Mouse (Mus musculus) right cerebral cortex, postnatal 14 days (tissue): ENCODE results near the gene Pde8a.
"Not testable (repeated sequence)": the region's sequence is repeated elsewhere in the genome, so short reads cannot be mapped to it uniquely, and the experiment has no call there.

ENCODE experiments used
- DNase-seq: peaks from one replicate; pipeline ENCODE4 v3.0.0; 2022

The Pde8a gene

DNA sequence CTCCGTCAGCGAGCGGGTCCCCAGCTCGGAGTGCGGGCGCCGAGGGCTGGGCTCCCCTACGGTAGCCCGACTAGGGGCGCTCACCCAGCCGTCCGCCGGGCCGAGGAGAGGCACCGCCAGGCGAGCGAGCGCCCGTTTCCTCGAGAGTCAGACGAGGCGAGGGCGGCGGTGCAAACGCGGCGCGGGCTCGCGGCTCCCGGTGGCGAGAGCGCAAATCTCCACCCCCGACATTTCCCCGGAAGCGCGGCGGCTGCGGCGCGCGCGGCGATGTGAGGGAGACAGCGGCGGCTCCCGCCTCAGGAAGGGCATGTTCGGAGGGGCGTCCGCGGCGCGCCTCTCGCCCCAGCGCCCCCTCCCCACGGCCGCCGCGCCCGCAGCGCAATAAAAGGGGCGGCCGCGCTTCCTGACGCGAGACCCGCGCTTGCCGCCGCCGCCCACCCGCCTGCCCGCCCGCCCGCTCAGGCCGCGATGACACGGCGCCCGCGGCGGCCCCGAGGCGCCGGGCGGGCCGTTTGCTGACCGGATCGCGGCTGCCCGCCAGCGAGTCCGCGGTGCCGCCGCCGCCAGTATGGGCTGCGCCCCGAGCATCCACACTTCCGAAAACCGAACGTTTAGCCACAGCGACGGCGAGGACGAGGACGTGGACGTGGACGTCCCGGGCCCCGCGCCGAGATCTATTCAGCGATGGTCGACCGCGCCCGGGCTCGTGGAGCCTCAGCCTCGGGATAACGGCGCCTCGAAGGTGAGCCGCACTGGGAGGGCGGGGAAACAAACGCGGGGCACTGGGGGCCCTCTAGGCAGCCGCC lies at the start of gene Pde8a:
Gene Pde8a, plus strand, starts transcription at position 250 of the 806 bp plus-strand sequence.
- DNase-seq: peak; percentile 20

DNA sequence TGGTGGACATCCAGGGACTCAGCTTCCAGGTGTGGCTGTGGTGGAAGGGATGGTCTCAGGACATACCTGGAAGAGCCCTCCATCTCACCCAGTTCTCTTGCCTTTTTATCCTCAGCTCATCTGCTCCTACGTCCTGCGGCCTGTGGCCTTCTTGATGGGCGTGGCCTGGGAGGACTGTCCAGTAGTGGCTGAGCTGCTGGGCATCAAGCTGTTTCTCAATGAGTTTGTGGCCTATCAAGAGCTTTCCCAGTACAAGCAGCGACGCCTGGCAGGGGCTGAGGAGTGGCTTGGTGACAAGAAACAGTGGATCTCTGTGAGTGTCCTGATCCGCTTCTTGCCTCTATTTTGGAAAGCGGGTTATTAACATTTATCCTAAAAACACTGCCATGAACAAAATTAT lies 49.0 kb upstream of the Pde8a start:
- DNase-seq: no peak

DNA sequence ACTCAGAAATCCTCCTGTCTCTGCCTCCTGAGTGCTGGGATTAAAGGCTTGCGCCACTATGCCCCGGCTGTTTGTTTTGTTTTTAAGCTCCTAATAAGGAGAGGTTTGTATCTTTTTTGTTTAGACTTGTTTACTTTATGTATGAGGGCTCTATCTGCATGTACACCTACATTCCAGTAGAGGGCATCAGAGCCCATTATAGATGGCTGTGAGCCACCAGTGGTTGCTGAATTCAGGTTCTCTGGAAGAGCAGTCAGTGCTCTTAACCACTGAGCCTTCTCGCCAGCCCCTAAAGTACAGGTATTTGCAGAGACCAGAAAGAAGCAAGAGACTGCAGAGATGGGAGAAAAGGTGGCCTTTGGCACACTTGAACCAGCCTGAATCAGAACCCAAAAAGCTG lies 46.3 kb upstream of the Pde8a start:
- no peak for DNase-seq

DNA sequence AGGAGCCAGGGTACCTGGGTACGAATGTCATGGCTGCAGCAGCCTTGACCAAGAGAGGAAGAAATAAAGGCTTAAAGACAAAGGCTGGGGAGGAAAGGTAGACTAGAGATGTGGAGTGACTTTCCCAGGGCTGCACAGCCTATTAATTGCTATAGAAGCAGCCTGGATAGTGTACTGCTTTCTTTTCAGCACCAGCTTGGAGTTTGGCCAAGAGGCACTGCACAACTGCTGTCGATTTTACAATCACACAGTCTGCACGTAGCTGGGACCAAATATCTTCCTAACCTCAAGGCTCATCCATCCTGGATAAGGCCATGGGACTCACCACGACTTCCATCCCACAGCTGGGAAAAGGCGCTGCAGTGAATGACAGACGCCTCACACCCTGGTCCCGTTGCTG lies 44.0 kb upstream of the Pde8a start:
- DNase-seq: no peak

DNA sequence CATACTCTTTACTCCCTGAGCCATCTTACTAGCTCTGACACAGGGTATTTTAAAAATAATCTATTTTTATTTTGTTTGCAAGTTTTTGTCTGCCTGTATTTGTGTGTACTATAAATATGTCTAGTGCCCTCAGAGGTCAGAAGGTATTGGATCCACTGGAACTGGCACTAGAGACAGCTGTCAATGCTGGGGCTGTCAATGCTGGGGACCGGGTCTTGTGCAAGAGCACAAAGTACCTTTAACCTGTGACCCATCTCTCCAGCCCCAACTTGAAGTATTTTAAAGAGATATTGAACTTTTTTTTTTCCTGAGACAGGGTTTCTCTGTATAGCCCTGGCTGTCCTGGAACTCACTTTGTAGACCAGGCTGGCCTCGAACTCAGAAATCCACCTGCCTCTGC lies 39.5 kb upstream of the Pde8a start:
- no peak for DNase-seq

DNA sequence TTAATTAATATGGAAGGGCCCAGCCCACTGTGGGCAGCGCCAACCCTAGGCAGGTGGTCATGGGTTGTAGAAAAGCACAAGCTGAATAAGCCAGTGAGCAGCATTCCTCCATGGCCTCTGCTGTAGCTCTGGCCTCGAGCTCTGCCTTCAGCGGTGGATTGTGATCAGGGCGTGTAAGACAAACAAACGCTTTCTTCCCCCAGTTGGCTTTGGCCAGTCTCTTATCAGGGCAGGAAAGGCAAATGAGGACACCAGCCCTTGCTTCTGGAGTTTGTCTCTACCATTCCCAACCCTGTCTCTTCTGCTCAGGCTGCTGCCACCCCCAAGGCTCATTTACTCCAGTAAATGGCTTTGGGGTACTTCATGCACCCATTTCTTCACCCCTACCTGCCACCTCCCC lies 38.7 kb upstream of the Pde8a start:
- DNase-seq: no peak

DNA sequence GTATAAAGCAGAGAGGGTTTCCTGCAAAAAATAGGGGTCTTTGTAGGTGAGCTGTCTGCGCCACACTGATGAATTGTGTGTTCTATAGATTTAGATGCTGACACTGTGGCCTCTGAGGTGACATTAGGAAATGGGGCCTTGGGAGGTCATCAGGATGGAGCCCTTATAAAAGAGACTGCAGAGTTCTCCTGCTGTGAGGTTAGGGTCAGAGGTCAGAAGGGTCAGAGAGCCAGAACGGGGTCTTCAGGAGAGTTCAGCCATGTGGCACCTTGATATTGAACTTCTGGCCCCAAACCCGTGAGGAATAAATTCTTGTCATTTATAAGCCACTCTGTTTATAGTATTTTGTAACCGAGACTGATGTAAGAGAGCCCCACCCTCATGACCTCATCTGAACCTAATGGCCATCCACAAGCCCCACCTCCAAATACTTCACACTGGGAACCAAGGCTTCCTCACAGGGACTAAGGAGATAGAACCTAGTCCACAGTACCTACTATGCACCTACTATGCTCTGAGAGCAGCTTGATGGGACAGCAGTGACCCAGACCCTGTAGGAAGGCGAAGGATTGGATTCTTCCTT lies 37.1 kb upstream of the Pde8a start:
- no peak for DNase-seq

DNA sequence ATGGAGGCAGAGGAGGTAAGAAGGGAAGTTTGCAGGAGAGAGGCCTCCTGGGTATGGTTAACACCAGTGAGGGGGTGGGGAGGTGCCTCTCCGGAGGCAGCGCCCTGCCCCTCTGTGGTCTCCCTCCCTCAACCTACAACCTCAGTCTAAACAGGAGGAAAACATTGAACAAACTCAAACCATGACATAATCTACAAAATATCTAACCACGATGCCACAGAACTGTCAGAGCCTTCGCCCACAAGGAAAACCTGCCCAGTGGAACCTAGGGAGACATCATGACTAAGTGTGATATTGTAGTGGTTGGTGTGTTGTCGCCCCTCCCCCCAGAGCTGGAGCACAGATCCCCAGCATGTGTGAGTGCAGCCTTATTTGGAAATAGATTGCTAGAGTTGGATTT lies 33.9 kb upstream of the Pde8a start:
- DNase-seq: peak; percentile 30

DNA sequence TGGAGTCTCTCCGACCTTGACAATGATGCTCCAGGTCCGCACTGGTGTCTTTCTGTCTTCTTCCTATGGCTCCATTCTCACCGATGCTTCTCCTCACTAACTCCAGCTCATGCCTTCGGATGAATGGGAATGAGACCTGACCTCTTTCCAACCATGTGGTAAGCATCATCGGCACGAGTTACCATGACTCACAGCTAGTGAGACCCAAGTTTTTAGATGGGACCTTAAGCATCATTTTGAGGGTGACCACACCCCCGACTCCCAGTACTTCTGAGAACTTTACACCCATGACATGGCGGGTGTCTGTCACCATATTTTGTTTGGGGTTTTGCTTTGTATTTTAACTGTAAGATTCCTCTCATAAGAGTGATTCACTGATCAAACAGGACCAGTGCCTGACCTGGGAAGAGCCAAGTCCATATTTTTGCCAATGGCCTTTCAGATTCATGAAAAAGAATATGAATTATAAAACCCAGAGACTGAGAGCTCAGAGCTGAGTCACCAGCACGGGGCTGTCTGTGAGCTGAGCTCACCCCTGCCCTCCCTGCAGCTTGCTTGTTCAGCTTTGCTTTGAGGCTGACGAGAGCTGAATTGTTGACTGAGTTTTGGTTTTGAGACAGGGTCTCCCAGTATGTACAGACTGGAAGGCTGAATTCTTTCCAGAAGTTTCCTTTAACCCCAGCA lies 30.8 kb upstream of the Pde8a start:
- DNase-seq: no peak

DNA sequence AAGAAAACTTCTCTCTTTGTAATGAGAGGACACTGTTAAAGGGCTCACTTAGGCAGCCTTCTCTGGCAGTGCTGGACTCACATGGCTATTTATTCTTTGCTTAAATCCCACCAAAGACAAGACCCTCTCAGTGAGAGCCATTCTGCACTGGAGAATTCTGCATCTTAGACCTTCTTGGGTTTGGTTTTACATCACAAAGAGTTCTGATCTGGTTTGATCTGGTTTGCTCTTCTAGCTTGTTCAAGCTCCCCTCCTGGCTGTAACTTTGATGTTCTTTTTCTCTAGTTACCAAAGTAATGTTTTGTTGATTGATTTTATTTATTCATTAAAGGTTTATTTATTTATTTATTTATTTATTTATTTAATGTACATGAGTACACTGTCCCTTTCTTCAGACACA lies 30.2 kb upstream of the Pde8a start:
- no peak for DNase-seq

DNA sequence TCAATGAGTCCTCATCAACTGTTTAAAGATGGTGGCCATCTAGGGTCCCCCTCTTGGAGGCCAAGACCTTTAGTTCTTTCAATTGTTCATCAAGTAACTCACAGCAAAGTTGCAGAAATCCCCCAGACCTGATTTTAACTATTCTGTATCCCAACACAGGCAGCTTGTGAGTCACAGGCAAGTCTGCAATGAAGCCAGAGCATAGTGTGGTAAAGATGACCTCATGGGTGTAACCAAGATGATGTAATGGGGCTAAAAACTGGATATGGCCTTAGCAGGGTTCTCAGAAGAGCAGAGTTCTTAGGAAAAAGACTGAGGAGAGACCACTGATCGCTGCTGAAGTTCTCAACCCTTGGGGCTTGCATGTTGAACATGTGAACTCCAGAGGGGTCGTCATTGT lies 29.3 kb upstream of the Pde8a start:
- no peak for DNase-seq

DNA sequence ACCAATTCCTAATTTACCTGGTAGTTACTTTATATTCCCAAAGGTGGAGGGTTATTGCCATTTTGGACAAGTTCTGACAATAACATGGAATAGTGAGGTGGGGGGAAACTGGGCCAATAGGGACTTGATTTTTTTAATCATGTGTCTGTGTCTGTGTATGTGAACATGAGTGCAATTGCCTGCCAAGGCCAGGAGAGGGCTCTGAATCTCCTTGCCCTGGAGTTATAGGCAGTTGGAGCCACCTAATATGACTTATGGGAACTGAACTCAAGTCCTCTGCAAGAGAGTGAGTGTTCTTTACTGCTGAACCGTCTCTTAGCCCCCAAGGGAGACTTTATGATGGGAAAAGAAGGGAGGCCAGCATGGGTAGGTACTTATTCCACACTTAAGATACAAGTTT lies 28.7 kb upstream of the Pde8a start:
- no peak for DNase-seq

DNA sequence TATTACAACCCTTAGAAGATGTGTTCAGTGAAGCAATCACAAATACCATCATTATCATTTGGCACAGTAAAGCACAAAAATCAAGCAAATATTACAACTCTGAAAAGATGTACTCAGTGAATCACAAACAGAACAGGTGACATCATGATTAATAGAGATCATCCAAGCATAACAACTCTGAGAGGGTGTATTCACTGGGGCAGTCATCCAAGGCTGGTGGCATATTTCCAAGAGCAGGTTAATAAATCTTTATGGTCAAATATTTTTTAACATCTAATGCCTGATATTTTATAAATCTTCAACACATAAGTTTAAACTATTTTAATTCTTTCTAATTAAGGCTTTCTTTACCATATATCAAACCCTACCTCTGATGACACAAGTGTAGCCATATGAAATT lies 27.4 kb upstream of the Pde8a start:
- DNase-seq: not testable (repeated sequence)

DNA sequence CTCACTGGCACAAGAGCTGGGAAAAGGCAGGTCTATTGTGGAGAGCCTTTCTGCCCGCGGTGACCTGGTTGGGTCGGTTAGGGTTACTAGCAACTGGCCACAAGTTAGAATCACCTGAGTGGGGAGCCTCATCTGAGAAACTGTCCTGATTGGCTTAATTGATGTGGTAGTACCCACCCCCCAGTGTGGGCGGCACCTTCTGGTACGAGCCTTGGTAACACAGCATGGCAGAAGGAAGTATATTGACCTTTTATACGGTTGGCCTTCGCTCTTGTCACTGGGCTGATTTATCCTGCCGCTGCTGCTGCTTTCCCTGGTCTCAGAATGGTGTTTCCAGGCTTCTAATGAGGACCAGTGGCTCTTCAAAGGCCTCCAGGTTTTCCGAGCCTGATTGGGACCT lies 24.2 kb upstream of the Pde8a start:
- no peak for DNase-seq

DNA sequence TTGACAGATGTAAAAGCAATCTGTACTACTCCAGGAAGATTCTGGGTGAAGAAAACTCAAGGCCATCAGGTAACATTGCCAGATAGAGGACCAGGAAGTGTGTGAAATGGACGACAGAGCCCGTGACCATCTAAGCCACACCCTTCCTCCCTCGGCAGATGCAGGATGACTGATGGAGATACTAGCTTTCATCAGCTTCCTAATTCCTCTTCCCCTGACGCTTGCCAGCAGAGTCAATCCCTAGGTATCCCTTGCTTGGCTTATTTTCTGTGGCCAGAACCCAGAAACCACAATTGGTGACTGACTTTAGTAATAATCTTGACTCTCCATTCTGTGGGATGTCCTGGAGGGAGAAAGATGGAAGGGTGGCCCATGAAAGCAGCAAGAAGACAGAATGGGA lies 17.9 kb upstream of the Pde8a start:
- DNase-seq: no peak

DNA sequence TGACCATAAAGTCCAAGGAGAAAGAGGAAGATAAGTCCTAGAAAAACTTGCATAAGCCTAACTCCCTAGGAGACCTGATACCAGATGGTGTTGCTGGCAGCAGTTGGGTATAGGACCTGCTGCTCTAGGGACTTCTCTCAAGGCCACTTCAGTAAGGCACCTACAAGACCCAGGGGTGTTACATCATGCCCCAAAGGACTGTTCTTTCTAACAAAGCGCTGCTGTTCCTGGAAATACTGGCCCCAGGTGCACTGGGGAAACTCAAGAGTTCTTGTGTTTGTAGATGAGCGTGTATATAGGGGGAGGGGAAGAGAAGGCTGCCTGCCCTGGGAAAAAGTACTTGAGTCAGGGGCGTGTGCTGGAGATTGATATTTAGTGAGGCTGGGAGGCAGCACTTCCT lies 16.6 kb upstream of the Pde8a start:
- no peak for DNase-seq

DNA sequence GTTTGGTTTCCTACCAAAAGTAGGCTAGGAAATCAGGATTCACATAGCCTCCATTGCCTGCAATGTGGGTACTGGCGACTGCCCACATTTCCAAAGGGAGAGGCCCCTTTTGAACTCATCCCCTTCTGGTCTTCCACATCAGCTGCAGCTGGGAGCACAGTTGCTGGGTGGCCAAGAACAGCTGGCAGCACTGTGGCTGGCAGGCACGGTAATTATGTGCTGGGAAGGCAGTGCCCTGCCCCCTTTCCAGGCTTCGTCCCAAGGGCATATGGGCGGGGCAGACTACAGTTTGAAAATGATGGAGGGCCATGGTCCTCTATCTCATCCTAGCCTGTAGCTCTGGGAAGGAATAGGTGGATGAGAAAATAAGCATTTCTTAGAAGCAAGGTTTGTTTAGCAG lies 14.9 kb upstream of the Pde8a start:
- no peak for DNase-seq

DNA sequence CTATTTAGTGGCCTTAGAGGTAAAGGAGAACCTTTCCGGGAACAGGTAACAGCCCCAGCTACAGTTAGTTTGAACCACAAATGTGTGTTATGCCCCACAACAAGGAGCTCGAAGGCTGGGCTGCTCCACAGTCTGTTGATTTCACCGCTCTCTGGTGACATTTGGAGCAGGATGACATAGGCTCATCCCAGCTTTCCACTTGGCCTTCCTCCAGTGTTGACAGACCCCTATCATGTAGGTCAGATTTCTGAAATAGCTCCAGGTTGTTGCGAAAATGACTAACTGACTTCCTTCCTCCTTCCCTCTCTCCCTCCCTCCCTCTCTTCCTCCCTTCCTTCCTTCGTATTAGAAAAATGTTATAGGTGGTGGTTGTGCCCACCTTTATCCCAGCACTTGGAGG lies 14.3 kb upstream of the Pde8a start:
- no peak for DNase-seq

DNA sequence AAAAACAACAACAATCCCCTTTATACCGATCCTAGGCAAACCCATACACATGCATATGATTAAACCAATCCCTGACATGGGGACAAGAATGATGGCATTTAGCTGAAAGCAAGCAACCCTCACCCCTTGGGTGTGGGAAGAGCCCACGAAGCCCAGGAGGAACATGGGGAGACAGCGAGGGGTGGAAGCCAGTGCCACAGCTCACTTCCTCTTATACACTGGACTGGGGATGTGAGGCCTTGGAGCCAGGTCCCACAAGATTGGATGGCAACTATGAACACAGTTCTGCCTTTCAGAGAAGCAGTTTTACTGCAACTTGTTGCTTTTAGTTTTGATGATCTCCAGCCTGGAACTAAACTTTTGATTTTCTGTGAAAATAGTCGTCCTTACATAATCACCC lies 13.6 kb upstream of the Pde8a start:
- no peak for DNase-seq

DNA sequence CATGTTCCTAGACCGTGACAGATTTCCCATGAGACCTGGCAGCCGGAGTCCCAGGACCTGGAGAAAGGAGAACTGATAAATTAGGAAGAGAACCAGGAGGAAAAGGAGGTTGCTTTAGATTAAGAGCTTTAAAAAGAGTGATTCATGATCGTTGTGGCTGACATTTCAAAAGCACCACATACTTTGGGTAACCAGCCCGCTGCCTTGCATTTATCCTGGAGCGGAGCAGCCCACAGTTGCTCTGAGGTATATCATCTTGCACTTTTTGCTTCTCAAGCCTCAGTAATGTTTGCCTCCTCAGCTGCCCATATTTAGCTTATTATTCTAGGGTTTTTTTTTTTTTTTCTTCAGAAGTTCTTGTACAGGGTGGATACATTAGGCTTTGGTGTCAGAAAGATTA lies 11.0 kb upstream of the Pde8a start:
- no peak for DNase-seq

DNA sequence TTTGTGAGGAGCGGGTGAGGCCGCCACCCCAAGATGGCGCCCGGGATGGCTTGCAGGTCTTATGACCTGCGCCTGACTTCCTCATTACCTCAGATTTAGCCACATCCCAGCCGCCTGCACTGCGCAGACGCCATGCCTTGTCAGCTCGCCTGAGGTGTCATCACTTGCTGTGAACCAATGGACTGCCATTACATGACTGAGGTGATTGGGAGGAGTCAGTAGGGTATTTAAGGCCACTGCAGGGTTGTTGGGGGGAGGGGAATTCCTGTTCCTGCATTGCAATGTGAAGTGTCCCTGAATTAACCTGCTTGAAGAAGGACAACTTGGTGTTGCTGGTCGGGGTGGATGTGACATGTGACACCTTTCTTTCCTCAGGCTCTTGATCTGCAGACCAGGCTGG lies 9.8 kb upstream of the Pde8a start:
- not testable (repeated sequence) for DNase-seq

DNA sequence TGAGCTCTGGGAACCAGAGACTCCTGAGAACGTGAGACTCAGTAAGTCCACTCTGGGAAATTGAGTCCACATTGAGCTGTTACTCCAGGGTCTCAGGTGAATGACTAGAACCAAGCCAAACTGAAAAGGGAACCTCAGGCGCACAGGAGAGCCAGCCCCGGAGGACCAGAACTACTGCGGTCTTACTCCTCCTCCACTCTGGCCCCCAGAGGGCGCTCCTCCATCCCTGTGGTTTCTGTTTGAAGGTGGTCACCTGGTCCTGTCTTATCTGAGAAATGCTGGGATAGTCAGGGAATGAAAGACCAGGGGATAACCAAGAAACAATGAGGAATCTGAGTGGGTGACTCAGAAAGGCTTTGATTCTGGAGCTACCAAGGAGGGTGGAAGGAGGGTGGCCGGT lies 4.5 kb upstream of the Pde8a start:
- peak; percentile 64 for DNase-seq

DNA sequence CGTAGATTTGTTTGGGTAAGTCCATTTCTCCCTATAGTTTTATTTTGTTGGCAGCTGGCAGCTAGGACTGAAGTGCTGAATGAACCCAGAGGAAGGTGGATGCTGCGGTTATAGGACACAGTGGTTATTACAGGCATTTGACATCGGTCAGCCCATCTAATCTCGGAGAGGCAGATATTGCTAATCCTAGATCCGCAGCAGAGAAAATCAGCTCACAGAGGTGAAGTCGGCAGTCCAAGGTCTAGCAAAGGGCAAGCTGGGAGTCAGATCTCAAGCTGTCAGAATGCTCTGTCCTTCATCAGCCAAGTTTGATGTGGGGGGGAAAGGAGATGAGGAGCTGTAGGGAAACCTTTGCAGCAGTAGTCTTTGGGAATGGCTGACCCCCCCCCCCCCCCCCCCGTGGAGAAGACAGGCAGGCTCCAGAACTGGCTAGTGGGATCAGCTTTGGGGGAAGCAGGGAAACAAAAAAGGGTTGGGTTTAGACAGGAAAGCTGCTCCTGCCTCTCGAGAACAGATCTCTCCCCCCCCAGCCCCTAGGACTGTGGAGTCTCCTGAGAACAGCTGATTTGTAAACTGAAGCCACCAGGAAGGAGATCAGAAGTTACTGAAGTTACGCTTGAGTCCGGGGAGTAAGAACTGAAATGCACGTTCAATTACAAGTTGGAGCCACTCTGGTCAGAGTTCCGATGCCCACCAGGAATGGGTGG lies 3.3 kb upstream of the Pde8a start:
- no peak for DNase-seq

DNA sequence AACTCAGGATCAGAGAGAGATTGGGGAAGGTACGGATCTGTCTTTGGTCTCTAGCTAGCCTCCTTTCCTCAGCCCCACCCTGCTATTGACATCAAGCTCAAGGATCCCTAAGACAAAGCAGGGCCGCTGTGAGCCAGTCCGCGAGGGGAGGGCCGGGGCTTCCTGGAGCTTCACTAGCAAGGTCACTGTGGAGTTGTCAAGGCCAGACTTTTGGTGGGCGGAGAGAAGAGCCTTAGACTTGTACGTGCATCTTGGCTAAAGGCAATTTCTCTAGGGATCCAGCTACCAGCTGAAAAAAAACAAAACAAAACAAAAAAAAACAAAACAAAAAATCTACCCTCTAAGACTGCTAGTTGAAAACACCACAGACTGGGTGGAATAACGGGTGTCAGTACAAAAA lies 1.6 kb upstream of the Pde8a start:
- DNase-seq: no peak
